Mouse (Mus musculus) CH12.LX (cell line): ENCODE measurements around the gene Phf13. TPM values are rescaled to one million over a fixed set of nuclear protein-coding genes. Genes with fewer than 3 reads are reported as not detected.

Experiments used
- DNase-seq: peaks from one replicate; pipeline ENCODE4 v3.0.0-alpha.2; 2013; ENCODE audit errors: extremely low read depth
- H3K27ac ChIP-seq: 2 replicates; pipeline ENCODE4 v1.5.1; 2012; ENCODE audit warnings: low read depth, mild to moderate bottlenecking, control low read depth, moderate library complexity; ENCODE audit not compliant: insufficient read depth
- H3K27me3 ChIP-seq: replicated peaks from 2 replicates; pipeline ENCODE3; 2012; ENCODE audit warnings: inconsistent platforms
- H3K36me3 ChIP-seq, 2 experiments: replicated peaks in 1 of 2; 2 replicates each; pipeline versions ENCODE3 to v1.6.1; 2012; ENCODE audit warnings: inconsistent platforms in 1 of 2, low read length in 1 of 2, mild to moderate bottlenecking in 1 of 2, mixed read lengths in 1 of 2, moderate library complexity in 1 of 2; ENCODE audit not compliant: control insufficient read depth in 1 of 2, insufficient read depth in 1 of 2
- H3K4me1 ChIP-seq, 2 experiments: 2 replicates each; pipeline ENCODE4 v1.6.1; 2012; ENCODE audit warnings: inconsistent platforms in 1 of 2, moderate library complexity in 1 of 2; ENCODE audit not compliant: insufficient read depth in 2 of 2, control insufficient read depth in 1 of 2
- H3K4me2 ChIP-seq: 2 replicates; pipeline ENCODE4 v1.6.1; 2012; ENCODE audit warnings: low read depth, mild to moderate bottlenecking, control low read depth; ENCODE audit not compliant: poor library complexity, insufficient read depth, severe bottlenecking
- H3K4me3 ChIP-seq, 3 experiments: fragments of 150-350 bp in 1 of 3; sonication (generic) in 1 of 3; replicated peaks in 1 of 3; 2 replicates each; pipeline versions ENCODE3 to v1.5.1; 2011 to 2012; ENCODE audit warnings: low read depth in 2 of 3, low read length in 2 of 3, mild to moderate bottlenecking in 2 of 3, moderate library complexity in 2 of 3, control low read depth in 1 of 3, improper control_type of control experiment in 1 of 3, inconsistent platforms in 1 of 3, mixed read lengths in 1 of 3; ENCODE audit not compliant: poor library complexity in 1 of 3
- H3K79me2 ChIP-seq: replicated peaks from 2 replicates; pipeline ENCODE4 v1.6.1; 2012; ENCODE audit warnings: mild to moderate bottlenecking, moderate library complexity; ENCODE audit not compliant: control insufficient read depth, poor library complexity, insufficient read depth, severe bottlenecking; ENCODE audit errors: extremely low read depth
- H3K9ac ChIP-seq: 2 replicates; pipeline ENCODE4 v1.6.1; 2012; ENCODE audit warnings: low read depth, mild to moderate bottlenecking, control low read depth, moderate library complexity; ENCODE audit not compliant: insufficient read depth
- H3K9me3 ChIP-seq: replicated peaks from 2 replicates; pipeline ENCODE3; 2012; ENCODE audit warnings: low read length, inconsistent platforms, mixed read lengths
- BHLHE40 ChIP-seq: IDR thresholded peaks from 2 replicates; pipeline ENCODE4 v1.6.1; 2011; ENCODE audit warnings: mild to moderate bottlenecking, low read depth, low read length, improper control_type of control experiment
- CHD1 ChIP-seq: IDR thresholded peaks from 2 replicates; pipeline ENCODE4 v1.6.1; 2012; ENCODE audit warnings: low read depth, low read length, improper control_type of control experiment, inconsistent platforms
- CHD2 ChIP-seq: IDR thresholded peaks from 2 replicates; pipeline ENCODE4 v1.6.1; 2011; ENCODE audit warnings: low read length, improper control_type of control experiment
- CTCF ChIP-seq, 2 experiments: IDR thresholded peaks in 1 of 2; conservative IDR thresholded peaks in 1 of 2; 2 replicates each; pipeline ENCODE4 v1.5.1; 2011 to 2012; ENCODE audit warnings: low read depth in 2 of 2, low read length in 2 of 2, improper control_type of control experiment in 1 of 2, inconsistent platforms in 1 of 2, mild to moderate bottlenecking in 1 of 2, moderate library complexity in 1 of 2
- E2F4 ChIP-seq: IDR thresholded peaks from 2 replicates; pipeline ENCODE4 v1.6.1; 2011; ENCODE audit warnings: low read depth, low read length, improper control_type of control experiment; ENCODE audit not compliant: insufficient replicate concordance
- ELF1 ChIP-seq: IDR thresholded peaks from 2 replicates; pipeline ENCODE4 v1.6.1; 2014; ENCODE audit warnings: low read depth, mild to moderate bottlenecking, inconsistent platforms, low read length, improper control_type of control experiment
- GABPA ChIP-seq: IDR thresholded peaks from 2 replicates; pipeline ENCODE4 v1.6.1; 2012; ENCODE audit warnings: low read depth, low read length, improper control_type of control experiment, inconsistent platforms; ENCODE audit not compliant: insufficient replicate concordance
- JUN ChIP-seq: IDR thresholded peaks from 2 replicates; pipeline ENCODE4 v1.6.1; 2011; ENCODE audit warnings: low read depth, mild to moderate bottlenecking, low read length, improper control_type of control experiment, moderate library complexity; ENCODE audit not compliant: insufficient read depth
- MAFK ChIP-seq: IDR thresholded peaks from 2 replicates; pipeline ENCODE4 v1.6.1; 2011; ENCODE audit warnings: low read length, improper control_type of control experiment; ENCODE audit not compliant: insufficient replicate concordance
- MAZ ChIP-seq: IDR thresholded peaks from 2 replicates; pipeline ENCODE4 v1.6.1; 2012; ENCODE audit warnings: low read depth, mild to moderate bottlenecking, inconsistent platforms, low read length, improper control_type of control experiment, moderate library complexity
- MXI1 ChIP-seq: IDR thresholded peaks from 2 replicates; pipeline ENCODE4 v1.6.1; 2011; ENCODE audit warnings: mild to moderate bottlenecking, low read depth, low read length, improper control_type of control experiment
- MYC ChIP-seq: IDR thresholded peaks from 2 replicates; pipeline ENCODE4 v1.6.1; 2011; ENCODE audit warnings: low read depth, mild to moderate bottlenecking, improper control_type of control experiment, low read length
- NELFE ChIP-seq: IDR thresholded peaks from 2 replicates; pipeline ENCODE4 v1.6.1; 2011; ENCODE audit warnings: low read depth, low read length, improper control_type of control experiment
- POLR2AphosphoS2 ChIP-seq: IDR thresholded peaks from 2 replicates; pipeline ENCODE4 v1.6.1; 2011; ENCODE audit warnings: low read depth, low read length, improper control_type of control experiment
- RAD21 ChIP-seq: IDR thresholded peaks from 2 replicates; pipeline ENCODE4 v1.6.1; 2011; ENCODE audit warnings: low read depth, mild to moderate bottlenecking, low read length, improper control_type of control experiment, moderate library complexity
- SIN3A ChIP-seq: IDR thresholded peaks from 2 replicates; pipeline ENCODE4 v1.6.1; 2012; ENCODE audit warnings: low read length, improper control_type of control experiment, inconsistent platforms
- SMC3 ChIP-seq: IDR thresholded peaks from 2 replicates; pipeline ENCODE4 v1.6.1; 2011; ENCODE audit warnings: low read depth, low read length, improper control_type of control experiment
- TBP ChIP-seq: conservative IDR thresholded peaks from 2 replicates; pipeline ENCODE4 v1.6.1; 2011; ENCODE audit warnings: low read depth, low read length, improper control_type of control experiment
- TCF12 ChIP-seq: IDR thresholded peaks from 2 replicates; pipeline ENCODE4 v1.6.1; 2014; ENCODE audit warnings: low read depth, mild to moderate bottlenecking, inconsistent platforms, low read length, improper control_type of control experiment
- UBTF ChIP-seq: IDR thresholded peaks from 2 replicates; pipeline ENCODE4 v1.6.1; 2012; ENCODE audit warnings: low read depth, mild to moderate bottlenecking, inconsistent platforms, low read length, improper control_type of control experiment, moderate library complexity
- USF1 ChIP-seq: IDR thresholded peaks from 2 replicates; pipeline ENCODE4 v1.6.1; 2014; ENCODE audit warnings: low read depth, mild to moderate bottlenecking, inconsistent platforms, low read length, improper control_type of control experiment
- ZMIZ1 ChIP-seq: IDR thresholded peaks from 2 replicates; pipeline ENCODE4 v1.6.1; 2012; ENCODE audit warnings: low read depth, mild to moderate bottlenecking, inconsistent platforms, low read length, improper control_type of control experiment
- dilution Hi-C: fragments of 300-500 bp; cut with MboI; formaldehyde crosslinking; loops from 2 replicates; pipeline ENCODE4 v1.14.3; 2020; ENCODE audit warnings: low sequenced_read_pairs; ENCODE audit not compliant: extremely low pct_unique_long_range_greater_than_20kb, extremely low pct_ligation_motif_present
- in situ Hi-C: fragments of 300-500 bp; cut with MboI; formaldehyde crosslinking; loops from 3 replicates; pipeline ENCODE4 v1.14.3; 2019; ENCODE audit warnings: low sequenced_read_pairs, low pct_ligation_motif_present, low pct_unique_long_range_greater_than_20kb, mixed read lengths
- polyA plus RNA-seq: library from polyadenylated mRNA; unstranded; fragments of >175 nt; gene quantifications from 2 replicates; pipeline ENCODE4 v1.2.1, GENCODE M21; 2012; ENCODE audit warnings: low read depth; ENCODE audit not compliant: insufficient read length
- total RNA-seq, 2 experiments: library from RNA; depleted of rRNA; stranded (reverse); fragments of 300-350 nt in 1 of 2; fragments of >200 nt in 1 of 2; gene quantifications; 2 replicates each; pipeline ENCODE4 v1.2.3; 2012 to 2014

The Phf13 gene
- total and polyA plus RNA-seq, 3 experiments: 1.9 to 5.0 (median 4.9) TPM

DNA sequence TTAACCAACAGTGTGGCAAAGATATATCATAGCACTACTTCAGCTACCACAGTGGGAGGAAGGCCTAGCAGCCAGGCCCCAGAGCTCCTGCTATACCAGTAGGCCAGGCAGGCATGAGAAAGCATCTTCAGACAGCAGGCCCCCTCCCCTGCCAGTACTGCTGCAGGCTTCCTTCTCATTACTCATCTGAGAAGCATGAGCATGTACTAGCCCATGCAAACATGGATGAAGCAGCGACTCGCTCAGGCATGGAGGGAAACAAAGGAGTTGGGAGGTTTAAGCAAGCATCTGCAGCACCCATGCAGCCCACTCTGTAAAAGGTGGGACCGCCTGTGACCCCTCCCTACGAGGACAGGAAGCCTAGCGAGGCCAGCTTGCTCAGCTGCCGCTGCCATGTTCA is 23.0 kb upstream of the Phf13 start:
- Histone ChIP-seq H3K27me3 (no peaks in the 10 kb centered on the region), H3K4me2 (no peak overlapping the region), H3K9me3 (no peaks in the 10 kb centered on the region), H3K36me3 (peaks cover 68 to 98% of the 10 kb centered on the region in 2 experiments), H3K9ac (no peak overlapping the region), H3K4me1 (peaks cover 3 to 6% of the 10 kb centered on the region in 2 experiments; a peak in 2 of 4 replicates), H3K79me2 (no peaks in the 10 kb centered on the region), H3K4me3 (no peak overlapping the region), H3K27ac (no peak overlapping the region)
- TF ChIP-seq SMC3: no peak
- TF ChIP-seq TBP: no peak
- TF ChIP-seq RAD21: no peak
- TF ChIP-seq POLR2AphosphoS2: no peak
- no peak for TF ChIP-seq BHLHE40
- no peak for TF ChIP-seq MYC
- no peak for TF ChIP-seq TCF12
- TF ChIP-seq SIN3A: no peak
- no peak for TF ChIP-seq ZMIZ1
- TF ChIP-seq CTCF (conservative IDR thresholded peaks at IDR 0.05 in 1 of 2, IDR thresholded peaks at IDR 0.05 in 1 of 2; ENCODE audit: low read depth in 2 of 2, low read length in 2 of 2): no peak
- TF ChIP-seq JUN: no peak
- TF ChIP-seq UBTF: no peak
- no peak for TF ChIP-seq CHD1
- no peak for TF ChIP-seq NELFE
- no peak for TF ChIP-seq MXI1
- no peak for TF ChIP-seq MAFK
- no peak for TF ChIP-seq USF1
- no peak for TF ChIP-seq GABPA
- no peak for TF ChIP-seq MAZ
- no peak for DNase-seq
- in situ Hi-C loops: no loop called here
- dilution Hi-C loops: no loop called here

DNA sequence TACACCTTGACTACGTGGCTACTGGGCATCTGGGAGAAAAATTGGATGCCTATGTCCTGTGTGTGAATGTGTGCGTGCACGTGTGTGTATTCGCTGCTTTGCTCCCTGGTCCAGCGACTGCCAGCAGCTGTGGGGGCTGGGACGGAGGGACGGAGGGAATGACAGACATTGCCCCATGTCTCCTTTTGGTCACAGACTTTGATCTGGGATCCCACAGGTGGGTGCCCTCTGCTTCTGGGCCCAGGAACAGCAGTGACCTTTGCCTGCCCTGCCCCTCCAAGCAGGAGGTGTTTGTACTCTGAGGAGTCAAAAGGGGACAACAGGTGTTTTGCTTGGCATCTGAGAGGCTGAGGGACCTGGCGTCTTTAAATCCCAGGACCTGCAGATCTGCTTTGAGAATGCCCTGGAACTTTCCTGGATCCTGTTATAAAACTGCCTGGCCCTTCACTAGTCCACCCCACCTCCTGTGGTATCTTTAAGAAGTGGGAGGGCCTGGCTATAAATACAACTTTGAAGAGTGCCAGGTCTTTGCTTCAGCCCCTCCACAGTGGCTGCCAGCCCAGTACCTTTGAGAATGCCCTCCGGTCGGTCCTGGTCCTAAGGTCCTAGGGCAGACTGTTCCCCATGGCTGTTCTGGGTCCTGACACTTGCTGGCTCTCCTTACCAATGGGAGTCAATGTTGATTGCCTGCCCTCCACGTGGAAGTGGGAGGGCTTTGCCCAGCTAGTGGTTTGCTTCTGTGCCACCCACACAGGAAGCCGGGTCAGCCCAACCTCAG is 17.2 kb upstream of the Phf13 start:
- in situ Hi-C loops: no loop called here
- Histone ChIP-seq H3K9ac (no peak overlapping the region), H3K9me3 (no peaks in the 10 kb centered on the region), H3K36me3 (peaks cover 29 to 67% of the 10 kb centered on the region in 2 experiments), H3K4me1 (peaks cover 15 to 34% of the 10 kb centered on the region in 2 experiments), H3K4me3 (no peak overlapping the region), H3K27me3 (peaks cover 3% of the 10 kb centered on the region), H3K27ac (no peak overlapping the region), H3K4me2 (no peak overlapping the region), H3K79me2 (peaks cover 2% of the 10 kb centered on the region; the same call in 1 of the 2 replicates)
- no peak for DNase-seq
- dilution Hi-C loops: no loop called here
- no peak for TF ChIP-seq UBTF
- no peak for TF ChIP-seq POLR2AphosphoS2
- TF ChIP-seq E2F4: no peak
- no peak for TF ChIP-seq ELF1
- TF ChIP-seq TCF12: no peak
- TF ChIP-seq RAD21: no peak
- TF ChIP-seq CHD2: no peak
- TF ChIP-seq, all 38 proteins: peak for 0
